Mouse (Mus musculus) limb, embryonic 15.5 days (tissue): ENCODE data around the gene Lce1m. TPM values are rescaled to one million over a fixed set of nuclear protein-coding genes. Genes with fewer than 3 reads are reported as not detected.
"Not testable (repeated sequence)": the region's sequence is repeated elsewhere in the genome, so short reads cannot be mapped to it uniquely, and the experiment has no call there.

ENCODE experiments used
- ATAC-seq: fragments of 200-750 bp; cut with Nextera tagmentation; 2 replicates; pipeline ENCODE4 v1.8.0; 2017; ENCODE audit warnings: low read depth, moderate TSS enrichment; ENCODE audit not compliant: insufficient number of reproducible peaks, low FRiP score, low TSS enrichment
- H3K27ac ChIP-seq: fragments of 300-500 bp; sonication (generic); 2 replicates; pipeline ENCODE4 v1.5.1; 2015; ENCODE audit warnings: moderate library complexity, mild to moderate bottlenecking, inconsistent platforms
- H3K27me3 ChIP-seq: fragments of 300-500 bp; sonication (generic); 2 replicates; pipeline ENCODE4 v1.6.1; 2015; ENCODE audit warnings: inconsistent platforms
- H3K36me3 ChIP-seq: fragments of 300-500 bp; sonication (generic); 2 replicates; pipeline ENCODE4 v1.6.1; 2015; ENCODE audit warnings: inconsistent platforms
- H3K4me1 ChIP-seq: fragments of 300-500 bp; sonication (generic); 2 replicates; pipeline ENCODE4 v1.6.1; 2015; ENCODE audit warnings: inconsistent platforms
- H3K4me2 ChIP-seq: fragments of 300-500 bp; sonication (generic); 2 replicates; pipeline ENCODE4 v1.6.1; 2015; ENCODE audit warnings: mild to moderate bottlenecking, inconsistent platforms
- H3K4me3 ChIP-seq: fragments of 300-500 bp; sonication (generic); 2 replicates; pipeline ENCODE4 v1.5.1; 2015; ENCODE audit warnings: mild to moderate bottlenecking, inconsistent platforms
- H3K9ac ChIP-seq: fragments of 300-500 bp; sonication (generic); 2 replicates; pipeline ENCODE4 v1.6.1; 2015; ENCODE audit warnings: inconsistent platforms
- H3K9me3 ChIP-seq: fragments of 300-500 bp; sonication (generic); 2 replicates; pipeline ENCODE4 v1.6.1; 2016; ENCODE audit warnings: inconsistent platforms
- WGBS: fragments of 180-500 bp; shearing (Covaris S2); methylation state at CpG from one replicate; pipeline ENCODE4 v1.1.7; 2015; 5-methylcytosine and 5-hydroxymethylcytosine counted together
- polyA plus RNA-seq: library from polyadenylated mRNA; unstranded; fragments of >200 nt; fragmentation: Nextera tagmentation; extraction: Ambion mirVana; gene quantifications from 2 replicates; pipeline ENCODE4 v1.2.1, GENCODE M21; 2015

Lce1m gene
- polyA plus RNA-seq, result 2.3 and 24.6 TPM in 2 replicates

DNA sequence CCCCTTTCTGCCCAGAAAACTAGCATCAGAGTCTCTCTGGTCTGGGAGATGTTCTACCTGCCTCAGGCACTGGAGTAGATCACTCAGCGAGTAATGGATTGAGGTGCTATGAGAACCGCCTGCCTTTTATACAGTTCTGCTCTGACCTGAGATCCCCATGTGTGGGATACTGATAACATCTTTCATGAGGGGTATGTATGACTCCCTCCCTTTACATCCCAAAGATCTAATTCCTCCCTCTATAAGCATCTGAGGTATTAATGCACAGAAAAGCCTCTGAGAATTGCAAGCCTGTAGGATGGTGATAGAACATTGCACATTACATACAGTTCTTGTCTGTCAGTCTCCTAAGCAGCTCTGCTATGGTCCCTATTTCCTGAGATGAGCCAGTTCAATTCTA lies at the start of gene Lce1m:
TSS of gene Lce1m (minus strand) at position 101 of the 400 bp plus-strand sequence.
- Histone ChIP-seq H3K9ac (no peak within 1 kb of the TSS), H3K4me3 (no peak within 1 kb of the TSS), H3K9me3 (no peaks in the 10 kb centered on the region), H3K27ac (no peak within 1 kb of the TSS), H3K27me3 (no peaks in the 10 kb centered on the region), H3K4me1 (no peaks in the 10 kb centered on the region), H3K36me3 (no peaks in the 10 kb centered on the region), H3K4me2 (no peak within 1 kb of the TSS)
- WGBS, result 84% methylated on average over 2 of the region's 2 CpGs
- no peak for ATAC-seq

DNA sequence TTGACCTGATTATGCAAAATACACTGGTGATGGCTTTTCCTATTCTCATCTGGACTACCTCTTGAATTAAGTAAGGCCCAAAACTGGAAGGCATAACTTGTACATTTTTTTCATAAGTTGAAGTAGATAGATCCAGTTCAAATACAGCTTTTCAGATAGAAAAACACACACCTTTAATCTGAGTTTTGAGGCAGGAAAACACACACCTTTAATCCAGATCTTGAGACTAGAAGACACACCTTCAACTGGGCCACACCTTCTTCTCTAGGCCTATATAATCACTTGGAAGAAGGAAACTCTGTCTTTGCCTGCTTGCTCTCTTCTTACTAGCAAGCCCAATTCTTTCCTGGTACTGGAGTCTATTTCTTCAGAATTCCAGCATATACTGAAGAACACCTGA lies 49.7 kb upstream of the Lce1m start, which contains the start of gene Gm4858:
TSS of gene Gm4858 (plus strand) at position 301 of the 400 bp plus-strand sequence.
- not testable (repeated sequence) for H3K27ac ChIP-seq, H3K4me3 ChIP-seq, H3K4me1 ChIP-seq, ATAC-seq, H3K9ac ChIP-seq, H3K9me3 ChIP-seq, H3K27me3 ChIP-seq, H3K4me2 ChIP-seq, H3K36me3 ChIP-seq

DNA sequence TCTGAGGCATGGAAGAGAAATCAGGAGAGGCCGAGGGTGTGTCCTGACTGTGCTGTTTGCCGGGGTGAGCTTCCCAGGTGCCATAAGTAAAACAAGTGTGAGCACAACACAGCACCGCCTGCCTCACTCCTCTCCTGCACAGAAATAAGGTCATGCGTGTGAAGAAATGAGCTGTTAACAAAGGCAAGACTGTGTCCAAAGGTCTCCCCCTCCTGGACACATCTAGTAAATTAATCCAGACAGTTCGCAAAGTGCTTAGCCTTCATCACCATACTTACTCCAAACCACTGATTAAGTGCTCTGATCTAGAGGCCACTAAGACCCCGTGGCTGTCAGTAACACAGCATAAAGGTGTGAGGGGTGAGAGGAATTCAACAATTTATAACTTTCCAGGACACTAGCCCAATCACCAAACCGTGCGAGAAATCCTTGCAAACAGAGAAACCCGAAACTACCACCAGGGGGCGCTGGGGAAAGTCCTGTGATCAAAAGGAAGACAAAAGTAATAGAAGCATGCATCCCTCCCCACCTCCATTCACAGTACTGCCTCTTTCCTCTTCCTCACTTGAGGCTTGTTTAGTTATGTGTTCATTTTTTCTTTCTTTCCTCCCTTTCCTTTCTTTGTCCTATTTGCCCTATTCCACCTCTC lies 34.1 kb upstream of the Lce1m start:
- no peak overlapping the region for H3K27ac ChIP-seq
- H3K4me1 ChIP-seq, result no peaks in the 10 kb centered on the region
- H3K4me2 ChIP-seq, result no peak overlapping the region
- H3K27me3 ChIP-seq, result no peaks in the 10 kb centered on the region
- no peaks in the 10 kb centered on the region for H3K36me3 ChIP-seq
- H3K4me3 ChIP-seq, result no peak overlapping the region
- ATAC-seq, result no peak
- 50% methylated on average over 10 of the region's 10 CpGs for WGBS
- no peak overlapping the region for H3K9ac ChIP-seq
- H3K9me3 ChIP-seq, result no peaks in the 10 kb centered on the region

DNA sequence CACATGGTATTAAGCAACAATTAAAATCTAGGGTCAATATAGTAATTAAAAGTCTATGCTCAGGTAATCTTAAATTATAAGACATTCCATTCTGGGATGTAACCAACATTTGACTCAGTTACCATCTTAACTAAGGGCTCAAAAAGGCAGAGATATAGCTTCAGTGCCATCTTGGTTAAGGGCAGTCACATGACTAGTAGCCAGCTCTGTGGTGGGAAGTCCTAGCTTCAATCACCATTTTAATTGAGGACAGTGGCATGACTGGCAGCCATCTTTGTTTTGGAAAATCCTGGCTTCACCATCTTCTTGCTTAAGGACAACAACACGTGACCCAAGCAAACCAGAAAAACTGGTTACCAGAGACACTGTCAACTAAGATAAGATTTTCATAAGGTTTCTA lies 31.3 kb upstream of the Lce1m start:
- Histone ChIP-seq H3K36me3 (no peaks in the 10 kb centered on the region), H3K4me1 (no peaks in the 10 kb centered on the region), H3K9ac (no peak overlapping the region), H3K4me3 (no peak overlapping the region), H3K27ac (no peak overlapping the region), H3K9me3 (no peaks in the 10 kb centered on the region), H3K27me3 (no peaks in the 10 kb centered on the region), H3K4me2 (no peak overlapping the region)
- no peak for ATAC-seq
- WGBS, result 74% methylated on average over 1 of the region's 1 CpGs

DNA sequence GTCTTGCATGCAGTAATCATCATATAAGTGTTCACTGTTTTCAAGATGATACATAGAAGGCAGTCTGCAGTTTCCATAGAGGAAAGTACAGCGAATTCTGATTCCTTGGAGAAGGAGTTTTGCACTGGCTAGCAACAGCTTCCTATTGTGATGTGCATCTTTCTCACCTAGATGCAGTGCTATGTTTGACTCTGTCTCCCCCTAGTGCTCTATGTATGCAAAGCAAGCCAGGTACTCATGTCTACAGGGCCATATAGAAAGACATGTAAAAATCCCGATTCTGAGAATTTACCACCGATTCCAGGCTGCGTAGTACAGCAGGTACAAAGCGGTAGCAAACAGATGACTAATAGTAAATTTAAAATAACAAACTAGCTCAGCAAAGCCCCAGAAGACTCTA lies 12.6 kb upstream of the Lce1m start:
- 52% methylated on average over 5 of the region's 5 CpGs for WGBS
- Histone ChIP-seq H3K36me3 (no peaks in the 10 kb centered on the region), H3K4me2 (no peak overlapping the region), H3K4me1 (no peaks in the 10 kb centered on the region), H3K9ac (no peak overlapping the region), H3K9me3 (no peaks in the 10 kb centered on the region), H3K4me3 (no peak overlapping the region), H3K27me3 (no peaks in the 10 kb centered on the region), H3K27ac (no peak overlapping the region)
- ATAC-seq, result no peak

DNA sequence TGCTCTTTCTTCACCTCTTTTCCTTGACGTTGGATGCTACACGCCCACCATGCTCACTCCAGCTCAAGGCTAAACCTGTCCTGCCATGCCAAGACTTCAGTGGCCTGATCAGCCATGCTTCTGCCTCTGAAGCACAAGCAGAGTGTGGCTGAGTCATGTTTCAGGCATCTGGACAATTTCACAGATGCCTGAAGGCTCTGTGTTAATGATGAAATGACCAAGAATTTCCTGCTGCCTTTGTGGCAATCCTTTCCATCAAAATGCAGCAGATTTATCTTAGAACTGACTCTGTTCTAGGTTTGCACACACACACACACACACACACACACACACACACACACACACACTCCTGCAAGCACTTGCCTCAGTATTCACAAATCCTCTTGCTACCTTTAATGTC lies 6.6 kb upstream of the Lce1m start:
- no peaks in the 10 kb centered on the region for H3K4me1 ChIP-seq
- H3K27me3 ChIP-seq, result no peaks in the 10 kb centered on the region
- no peak overlapping the region for H3K9ac ChIP-seq
- no peak overlapping the region for H3K4me2 ChIP-seq
- no peak overlapping the region for H3K4me3 ChIP-seq
- no peaks in the 10 kb centered on the region for H3K36me3 ChIP-seq
- WGBS, result 52% methylated on average over 2 of the region's 2 CpGs
- H3K27ac ChIP-seq, result no peak overlapping the region
- H3K9me3 ChIP-seq, result no peaks in the 10 kb centered on the region
- no peak for ATAC-seq

DNA sequence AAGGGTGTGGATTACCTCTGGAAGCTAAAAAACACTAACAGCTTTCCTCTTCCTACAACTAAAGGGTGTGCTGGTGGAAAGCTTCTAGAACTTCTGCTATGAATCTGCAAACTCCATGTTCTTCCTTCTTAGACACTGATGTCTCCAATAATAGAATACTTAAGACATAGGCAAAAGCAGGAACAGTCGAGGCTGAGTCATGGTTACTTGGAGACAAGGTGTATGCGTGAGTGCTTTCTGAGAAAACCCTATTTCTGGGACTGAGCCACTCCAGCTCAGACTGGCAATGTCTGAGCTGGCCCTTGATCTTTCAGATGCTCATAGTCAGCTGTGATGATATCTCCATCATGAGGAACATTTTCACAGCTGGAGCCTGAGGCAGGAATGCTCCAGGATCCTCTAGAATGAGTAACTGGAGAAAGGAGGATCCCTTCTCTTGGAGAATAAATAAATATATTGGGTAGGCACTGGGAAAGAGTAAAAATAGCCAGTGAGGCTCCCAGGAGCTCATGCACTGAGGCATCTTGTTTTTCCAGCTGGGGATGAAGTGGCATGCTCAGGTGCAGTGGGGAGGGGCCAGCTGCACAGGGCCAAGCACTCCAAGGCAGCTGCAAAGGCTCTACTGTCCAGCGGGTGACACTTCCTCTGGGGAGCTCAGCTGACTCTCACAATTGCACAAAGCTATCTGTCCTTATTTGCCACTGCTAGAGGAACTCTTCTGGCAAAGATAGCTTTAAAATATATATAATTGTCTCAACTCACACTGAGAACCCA lies 4.7 kb upstream of the Lce1m start:
- ATAC-seq, result no peak
- H3K4me1 ChIP-seq, result no peaks in the 10 kb centered on the region
- H3K4me3 ChIP-seq, result no peak overlapping the region
- H3K27me3 ChIP-seq, result no peaks in the 10 kb centered on the region
- no peaks in the 10 kb centered on the region for H3K9me3 ChIP-seq
- H3K9ac ChIP-seq, result no peak overlapping the region
- H3K4me2 ChIP-seq, result no peak overlapping the region
- WGBS, result 74% methylated on average over 3 of the region's 3 CpGs
- no peaks in the 10 kb centered on the region for H3K36me3 ChIP-seq
- no peak overlapping the region for H3K27ac ChIP-seq

DNA sequence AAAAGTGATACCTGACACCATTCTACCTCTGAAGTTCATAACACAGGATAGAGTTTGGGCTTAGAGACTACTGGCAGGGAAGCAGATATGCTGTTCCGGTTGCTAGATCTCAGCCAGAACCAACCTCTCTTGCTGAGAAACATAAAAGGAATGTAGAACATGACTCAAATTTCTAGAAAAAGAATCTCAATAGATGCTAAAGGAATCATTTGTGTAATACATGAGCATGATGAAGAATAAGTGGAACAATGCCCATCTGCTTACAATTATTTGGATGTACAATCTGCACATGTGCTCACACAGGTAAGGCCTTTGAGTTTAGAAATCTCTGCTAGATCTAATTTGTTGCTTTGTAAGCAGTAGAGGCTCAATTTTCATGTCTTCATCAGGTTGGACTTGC lies 2.3 kb upstream of the Lce1m start:
- Histone ChIP-seq H3K36me3 (no peaks in the 10 kb centered on the region), H3K4me2 (no peak overlapping the region), H3K4me1 (no peaks in the 10 kb centered on the region), H3K9ac (no peak overlapping the region), H3K27ac (no peak overlapping the region), H3K27me3 (no peaks in the 10 kb centered on the region), H3K9me3 (no peaks in the 10 kb centered on the region), H3K4me3 (no peak overlapping the region)
- ATAC-seq, result no peak
- 85% methylated on average over 1 of the region's 1 CpGs for WGBS

DNA sequence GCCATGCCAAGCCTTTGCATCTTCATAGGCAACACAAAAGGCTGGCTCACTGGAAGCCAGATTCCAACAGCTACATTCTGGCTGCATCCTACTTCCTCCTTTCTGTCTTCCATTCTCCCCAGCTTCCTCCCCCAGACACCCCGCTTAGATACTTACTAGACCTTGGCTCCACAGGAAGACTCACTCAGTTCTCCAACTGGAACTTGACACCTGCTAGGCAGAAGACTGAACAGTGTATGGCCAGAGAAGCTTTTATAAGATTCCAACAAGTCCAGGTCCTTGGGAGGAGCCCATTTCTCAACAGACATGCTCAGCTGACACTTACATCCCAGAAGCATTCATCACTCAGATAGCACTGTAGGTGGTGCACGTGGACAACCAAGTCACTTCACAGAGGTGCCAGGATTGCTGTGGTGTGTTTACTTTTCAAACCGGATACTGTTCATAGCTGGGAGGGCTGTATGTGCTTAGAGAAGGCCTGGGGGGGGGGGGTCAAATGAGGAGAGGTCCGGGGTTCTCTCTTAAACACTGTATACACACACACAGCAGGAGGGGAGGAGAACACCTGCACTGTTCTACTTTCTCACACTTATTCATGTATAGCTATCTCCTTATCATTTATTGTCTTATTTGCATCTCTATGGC lies 3.3 kb downstream of the Lce1m start, which contains the start of gene Crct1:
TSS of gene Crct1 (minus strand) at position 228 of the 645 bp plus-strand sequence.
- Histone ChIP-seq H3K4me2 (peak within 1 kb of the TSS; percentile 83), H3K9ac (peak within 1 kb of the TSS; percentile 35), H3K4me1 (no peaks in the 10 kb centered on the region), H3K27ac (no peak within 1 kb of the TSS), H3K9me3 (no peaks in the 10 kb centered on the region), H3K36me3 (no peaks in the 10 kb centered on the region), H3K4me3 (peak within 1 kb of the TSS; percentile 46), H3K27me3 (no peaks in the 10 kb centered on the region)
- 57% methylated on average over 4 of the region's 4 CpGs for WGBS
- no peak for ATAC-seq

DNA sequence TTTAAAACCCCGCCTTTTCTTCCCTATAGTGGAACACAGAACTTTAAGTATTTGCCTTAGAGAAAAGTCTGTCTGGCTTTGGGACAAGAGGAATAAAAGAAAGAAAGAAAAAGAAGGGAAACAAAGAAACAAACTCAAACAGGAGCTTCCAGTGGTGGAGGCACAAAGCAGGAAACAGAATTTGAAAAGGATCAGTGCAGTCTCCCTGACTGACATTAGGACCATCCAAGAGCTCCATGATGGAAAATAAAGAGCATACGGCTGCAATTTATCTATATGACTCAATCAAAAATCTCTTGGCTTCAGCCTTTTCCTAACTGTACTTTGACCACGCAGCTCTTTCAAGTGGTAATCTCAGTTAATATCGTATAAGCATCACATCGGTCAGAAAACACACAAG lies 4.0 kb downstream of the Lce1m start:
- H3K4me2 ChIP-seq, result peak overlapping the region; percentile 83
- no peaks in the 10 kb centered on the region for H3K4me1 ChIP-seq
- no peak for ATAC-seq
- no peak overlapping the region for H3K27ac ChIP-seq
- H3K9me3 ChIP-seq, result no peaks in the 10 kb centered on the region
- H3K27me3 ChIP-seq, result no peaks in the 10 kb centered on the region
- H3K36me3 ChIP-seq, result no peaks in the 10 kb centered on the region
- WGBS, result 33% methylated on average over 5 of the region's 5 CpGs
- no peak overlapping the region; the same call in 1 of the 2 replicates for H3K9ac ChIP-seq
- H3K4me3 ChIP-seq, result peak overlapping the region; percentile 46

DNA sequence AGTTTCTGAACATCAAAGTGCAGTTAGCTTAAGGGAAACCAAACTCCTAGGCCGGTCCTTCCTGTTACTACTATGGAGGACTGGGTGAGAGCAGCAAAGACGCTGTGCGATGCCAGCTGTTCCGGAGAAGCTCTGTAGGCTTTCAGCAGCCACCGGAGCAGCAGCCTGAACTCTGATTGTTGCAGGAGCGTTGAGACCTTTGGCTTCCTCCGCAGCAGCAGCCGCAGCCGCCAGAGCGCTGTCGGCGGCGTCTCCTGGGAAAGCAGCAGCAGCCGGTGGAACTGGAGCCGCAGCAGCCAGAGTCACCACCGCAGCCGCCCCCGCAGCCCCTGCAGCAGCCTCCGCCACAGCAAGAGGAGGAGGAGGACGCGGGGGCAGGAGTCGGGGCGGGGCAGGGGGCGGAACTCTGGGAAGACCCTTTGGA lies 4.5 kb downstream of the Lce1m start:
- H3K9ac ChIP-seq, result peak overlapping the region; percentile 35
- no peaks in the 10 kb centered on the region for H3K36me3 ChIP-seq
- WGBS, result under 1% methylated on average over 24 of the region's 24 CpGs
- ATAC-seq, result 0 out of 2 replicates have a peak, but pooled peaks have one; percentile 40
- peak overlapping the region; percentile 83 for H3K4me2 ChIP-seq
- no peaks in the 10 kb centered on the region for H3K4me1 ChIP-seq
- peak overlapping the region; percentile 46 for H3K4me3 ChIP-seq
- H3K9me3 ChIP-seq, result no peaks in the 10 kb centered on the region
- no peak overlapping the region for H3K27ac ChIP-seq
- no peaks in the 10 kb centered on the region for H3K27me3 ChIP-seq

DNA sequence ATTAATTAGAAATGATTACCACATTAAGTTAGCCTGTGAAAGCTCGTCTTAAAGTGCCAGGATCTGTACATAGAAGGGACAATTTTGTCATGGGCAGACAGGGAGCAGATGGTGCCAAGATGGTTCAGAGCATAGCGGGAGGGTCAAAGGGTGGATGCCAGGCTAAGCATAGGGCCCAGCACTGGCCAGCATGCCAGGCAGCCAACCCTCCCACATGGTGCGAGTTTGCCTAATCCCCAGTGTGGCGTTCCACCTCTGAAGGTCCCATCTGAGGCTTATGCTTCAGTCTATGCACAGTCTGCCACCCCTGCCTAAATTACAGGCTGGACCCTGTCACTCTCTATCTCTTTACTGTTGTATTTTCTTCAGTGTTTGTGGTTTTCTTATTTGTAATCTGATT lies 16.0 kb downstream of the Lce1m start:
- Histone ChIP-seq H3K36me3 (no peaks in the 10 kb centered on the region), H3K9me3 (no peaks in the 10 kb centered on the region), H3K4me1 (no peaks in the 10 kb centered on the region), H3K27me3 (no peaks in the 10 kb centered on the region), H3K9ac (no peak overlapping the region), H3K27ac (no peak overlapping the region), H3K4me2 (no peak overlapping the region), H3K4me3 (no peak overlapping the region)
- 73% methylated on average over 4 of the region's 4 CpGs for WGBS
- ATAC-seq, result no peak
